Mouse (Mus musculus) cerebellum, adult 11 months (tissue): Measurements from ENCODE around the gene Zfp719.

Experiments used
- DNase-seq: peaks from one replicate; pipeline ENCODE4 v3.0.0; 2022

The Zfp719 gene

GRCm38 (mm10) chr7:43608316-43608824 lies 29.0 kb downstream of the Zfp719 start:
- no peak for DNase-seq

- no peak for DNase-seq
Observed at GRCm38 (mm10) chr7:43613816-43614551, 34.6 kb downstream of the Zfp719 start.

GRCm38 (mm10) chr7:43622927-43623326 lies 43.5 kb downstream of the Zfp719 start:
- no peak for DNase-seq

- DNase-seq = no peak
Observed at GRCm38 (mm10) chr7:43623819-43624218, 44.4 kb downstream of the Zfp719 start.

- DNase-seq = no peak
Observed at GRCm38 (mm10) chr7:43625065-43625464, 45.7 kb downstream of the Zfp719 start.

- no peak for DNase-seq
Observed at GRCm38 (mm10) chr7:43625794-43626422, 46.5 kb downstream of the Zfp719 start.

- DNase-seq = no peak
Observed at GRCm38 (mm10) chr7:43633940-43634339, 54.5 kb downstream of the Zfp719 start.

GRCm38 (mm10) chr7:43634500-43634899 lies 55.1 kb downstream of the Zfp719 start, which contains the start of gene Ceacam18:
Gene Ceacam18 (plus strand): TSS chr7:43634707.
- no peak for DNase-seq

- no peak for DNase-seq
Observed at GRCm38 (mm10) chr7:43636194-43636593, 56.8 kb downstream of the Zfp719 start.

GRCm38 (mm10) chr7:43637118-43637517 lies 57.7 kb downstream of the Zfp719 start:
- DNase-seq = no peak

GRCm38 (mm10) chr7:43642587-43642986 lies 63.2 kb downstream of the Zfp719 start:
- no peak for DNase-seq
